Mouse (Mus musculus) kidney, adult 11 months (tissue): ENCODE results near the gene Cmc4.

ENCODE experiments used
- DNase-seq: peaks from one replicate; pipeline ENCODE4 v3.0.0; 2022

Gene Cmc4

GRCm38 (mm10) chrX:75415936-75416785 is at the start of gene Cmc4, which contains the start of the genes Mtcp1 and Brcc3:
Gene Cmc4 (minus strand): TSS chrX:75416584.
Gene Mtcp1 (minus strand): TSS chrX:75416588.
Gene Brcc3 (plus strand): TSS chrX:75416628.
- peak; percentile 92 for DNase-seq

DNA sequence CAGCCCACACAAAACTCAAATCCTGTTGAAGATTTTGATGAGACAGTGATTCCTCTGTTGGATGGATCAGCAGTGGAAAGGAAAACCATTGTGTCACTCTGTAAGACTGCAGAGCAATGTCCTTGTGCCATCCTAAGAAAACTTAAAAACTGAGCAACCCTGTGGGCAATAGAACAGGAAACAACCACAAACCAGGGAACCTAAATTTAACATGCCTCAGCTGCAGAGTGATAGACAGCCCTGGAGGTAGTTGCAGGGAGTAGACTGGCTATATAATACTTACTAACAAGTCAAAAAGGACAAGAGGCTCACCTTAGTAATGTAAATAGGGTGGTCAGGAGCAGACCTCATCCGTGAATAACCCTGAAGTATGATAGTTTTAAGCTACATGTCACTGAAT is 38.2 kb upstream of the Cmc4 start:
- DNase-seq = no peak

DNA sequence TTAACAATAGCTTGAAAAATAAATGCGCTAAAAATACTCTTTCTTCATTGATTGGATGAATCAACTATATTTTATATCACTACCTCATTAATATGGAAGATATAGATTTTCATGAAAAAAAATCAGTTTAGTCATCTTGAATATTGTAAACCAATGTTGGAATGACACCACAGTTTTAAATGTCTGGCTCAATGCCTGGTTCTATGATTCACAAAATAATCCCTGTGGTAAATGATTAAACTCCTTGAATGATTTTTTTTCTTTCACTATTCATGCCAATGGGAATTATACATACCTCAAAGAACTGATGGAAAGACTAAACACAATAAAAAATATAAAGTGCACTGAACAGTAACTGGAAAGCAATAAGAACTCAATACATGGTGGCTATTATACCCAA is 6.7 kb downstream of the Cmc4 start:
- DNase-seq = no peak

- no peak for DNase-seq
Observed at GRCm38 (mm10) chrX:75403350-75403749, 13.0 kb downstream of the Cmc4 start.

GRCm38 (mm10) chrX:75402668-75403067 is 13.7 kb downstream of the Cmc4 start:
- DNase-seq = peak; percentile 31

DNA sequence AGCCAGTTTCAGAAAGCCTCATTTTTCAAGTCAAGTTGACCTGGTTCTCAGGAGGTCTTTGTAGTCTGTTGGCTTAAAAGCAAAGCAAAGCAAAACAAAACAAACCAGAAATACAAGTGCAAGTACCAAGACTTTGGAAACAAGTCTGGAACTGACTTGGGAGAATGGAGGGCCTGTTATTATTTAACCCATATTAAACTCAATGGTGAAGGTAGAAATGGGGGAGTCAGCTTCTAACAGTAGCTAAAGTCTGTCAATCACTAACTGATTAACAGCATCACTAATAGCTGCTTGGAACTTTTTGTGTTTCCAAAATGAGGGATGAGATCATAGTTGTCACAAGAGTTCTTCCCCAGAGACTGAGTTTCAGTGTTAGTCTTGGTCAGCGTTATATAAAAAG is 16.9 kb downstream of the Cmc4 start:
- no peak for DNase-seq

DNA sequence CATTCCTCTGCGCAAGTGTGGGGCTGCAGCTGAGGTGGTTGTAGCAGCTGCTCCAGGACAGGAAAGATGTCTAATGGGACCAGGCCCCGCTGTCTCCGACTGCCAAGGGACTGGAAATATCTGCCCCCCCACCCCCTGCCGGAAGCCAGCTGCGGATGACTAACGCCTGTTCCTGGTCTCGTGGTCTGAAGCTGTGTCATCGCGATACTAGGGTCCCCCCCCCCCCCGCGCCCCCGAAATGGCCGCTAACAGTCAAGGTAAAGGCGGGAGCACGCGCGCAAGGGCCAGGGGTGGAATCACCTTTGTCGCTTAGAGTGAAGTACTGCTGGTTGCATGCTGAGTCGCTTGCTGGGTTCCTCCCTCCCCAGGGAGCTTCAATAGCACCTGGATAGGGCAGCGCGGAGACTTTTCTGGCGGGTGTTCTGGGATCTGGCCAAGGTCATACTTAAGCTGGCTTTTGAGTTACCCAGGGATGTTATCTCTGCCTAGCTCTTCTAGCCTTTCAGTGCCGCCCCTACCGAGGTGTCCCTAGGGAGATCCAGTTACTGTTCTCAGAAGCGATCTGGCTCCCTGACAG is 34.1 kb downstream of the Cmc4 start, which contains the start of the genes Fundc2 and F8:
TSS of gene Fundc2 (plus strand) at position 205 of the 577 bp plus-strand sequence.
TSS of gene F8 (minus strand) at position 421 of the 577 bp plus-strand sequence.
- peak; percentile 55 for DNase-seq

GRCm38 (mm10) chrX:75381699-75382098 is 34.7 kb downstream of the Cmc4 start:
- no peak for DNase-seq

DNA sequence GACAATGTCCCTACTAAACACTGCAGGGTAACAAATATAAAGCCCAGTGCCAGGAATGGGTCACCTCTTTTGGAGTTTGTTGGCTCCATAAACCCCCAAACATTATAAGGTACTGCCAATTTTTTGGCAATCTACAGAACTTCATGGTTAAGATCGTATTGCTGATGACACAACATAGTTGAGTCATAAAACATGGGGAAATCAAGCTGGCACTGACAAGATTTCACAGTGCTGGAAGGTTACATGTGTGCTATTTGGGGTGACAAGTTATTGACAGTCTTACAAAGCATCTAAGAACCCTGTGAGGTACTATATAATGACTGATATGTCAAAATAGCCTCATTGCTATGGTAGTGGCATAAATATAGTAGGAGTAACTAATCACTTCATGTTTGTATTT is 35.2 kb downstream of the Cmc4 start:
- DNase-seq = no peak

GRCm38 (mm10) chrX:75376815-75377214 is 39.6 kb downstream of the Cmc4 start:
- DNase-seq = no peak

- DNase-seq = no peak
Observed at GRCm38 (mm10) chrX:75372666-75373425, 43.5 kb downstream of the Cmc4 start.

GRCm38 (mm10) chrX:75370197-75370596 is 46.2 kb downstream of the Cmc4 start:
- DNase-seq = no peak
